Mouse (Mus musculus) heart, postnatal 0 days (tissue): ENCODE data around the gene Hspa8. TPM values are rescaled to one million over a fixed set of nuclear protein-coding genes. Genes with fewer than 3 reads are reported as not detected.
A peak's percentile ranks its signal among the peaks of the same experiment; 100 is the strongest.

Experiments
- ATAC-seq: fragments of 200-750 bp; cut with Nextera tagmentation; 2 replicates; pipeline ENCODE4 v1.8.0; 2017; ENCODE audit warnings: low read depth, moderate number of reproducible peaks, moderate library complexity; ENCODE audit not compliant: insufficient read depth
- DNase-seq: peaks from one replicate; pipeline ENCODE4 v3.0.0-alpha.2; 2016; ENCODE audit warnings: low spot score
- H3K27ac ChIP-seq: fragments of 300-500 bp; sonication (generic); 2 replicates; pipeline ENCODE4 v1.5.1; 2014; ENCODE audit warnings: low read depth, mild to moderate bottlenecking
- H3K27me3 ChIP-seq: fragments of 300-500 bp; sonication (generic); 2 replicates; pipeline ENCODE4 v1.6.1; 2014; ENCODE audit warnings: low read length, mixed read lengths; ENCODE audit not compliant: control insufficient read depth, insufficient read depth
- H3K36me3 ChIP-seq: fragments of 300-500 bp; sonication (generic); replicated peaks from 2 replicates; pipeline ENCODE4 v1.6.1; 2014; ENCODE audit warnings: low read length, mixed read lengths; ENCODE audit not compliant: control insufficient read depth, insufficient read depth
- H3K4me1 ChIP-seq: fragments of 300-500 bp; sonication (generic); 2 replicates; pipeline ENCODE4 v1.6.1; 2014; ENCODE audit warnings: antibody characterized with exemption; ENCODE audit not compliant: control insufficient read depth, insufficient read depth
- H3K4me2 ChIP-seq: fragments of 300-500 bp; sonication (generic); 2 replicates; pipeline ENCODE4 v1.6.1; 2014; ENCODE audit warnings: low read depth, mild to moderate bottlenecking, low read length, moderate library complexity
- H3K4me3 ChIP-seq: fragments of 300-500 bp; sonication (generic); 2 replicates; pipeline ENCODE4 v1.5.1; 2014; ENCODE audit warnings: low read depth, low read length
- H3K9ac ChIP-seq: fragments of 300-500 bp; sonication (generic); replicated peaks from 2 replicates; pipeline ENCODE4 v1.6.1; 2014; ENCODE audit warnings: low read depth, low read length, mixed read lengths
- H3K9me3 ChIP-seq: fragments of 300-500 bp; sonication (generic); replicated peaks from 2 replicates; pipeline ENCODE4 v1.6.1; 2016; ENCODE audit warnings: low read length; ENCODE audit not compliant: control insufficient read depth
- CTCF ChIP-seq: IDR thresholded peaks from 2 replicates; pipeline ENCODE4 v1.5.1; 2016; ENCODE audit warnings: antibody characterized with exemption, control low read depth, low read depth
- EP300 ChIP-seq: IDR thresholded peaks from 2 replicates; pipeline ENCODE4 v1.6.1; 2016; ENCODE audit warnings: antibody characterized with exemption, low read depth
- WGBS: fragments of 180-500 bp; shearing (Covaris S2); extraction: QIAGEN DNeasy Blood & Tissue Kit; methylation state at CpG from one replicate; pipeline ENCODE4 v1.1.7; 2014; 5-methylcytosine and 5-hydroxymethylcytosine counted together
- polyA plus RNA-seq: library from polyadenylated mRNA; unstranded; fragments of >200 nt; fragmentation: Nextera tagmentation; extraction: Ambion mirVana; gene quantifications from 2 replicates; pipeline ENCODE4 v1.2.1, GENCODE M21; 2015
- total RNA-seq: library from RNA; depleted of rRNA; stranded (reverse); fragments of >200 nt; gene quantifications from 2 replicates; pipeline ENCODE4 v1.2.3, GENCODE M21; 2014; ENCODE audit warnings: low replicate concordance; rRNA removed

Gene Hspa8
- total RNA-seq (2,627 and 2,715 TPM in 2 replicates), polyA plus RNA-seq (1,298 and 1,386 TPM in 2 replicates)

DNA sequence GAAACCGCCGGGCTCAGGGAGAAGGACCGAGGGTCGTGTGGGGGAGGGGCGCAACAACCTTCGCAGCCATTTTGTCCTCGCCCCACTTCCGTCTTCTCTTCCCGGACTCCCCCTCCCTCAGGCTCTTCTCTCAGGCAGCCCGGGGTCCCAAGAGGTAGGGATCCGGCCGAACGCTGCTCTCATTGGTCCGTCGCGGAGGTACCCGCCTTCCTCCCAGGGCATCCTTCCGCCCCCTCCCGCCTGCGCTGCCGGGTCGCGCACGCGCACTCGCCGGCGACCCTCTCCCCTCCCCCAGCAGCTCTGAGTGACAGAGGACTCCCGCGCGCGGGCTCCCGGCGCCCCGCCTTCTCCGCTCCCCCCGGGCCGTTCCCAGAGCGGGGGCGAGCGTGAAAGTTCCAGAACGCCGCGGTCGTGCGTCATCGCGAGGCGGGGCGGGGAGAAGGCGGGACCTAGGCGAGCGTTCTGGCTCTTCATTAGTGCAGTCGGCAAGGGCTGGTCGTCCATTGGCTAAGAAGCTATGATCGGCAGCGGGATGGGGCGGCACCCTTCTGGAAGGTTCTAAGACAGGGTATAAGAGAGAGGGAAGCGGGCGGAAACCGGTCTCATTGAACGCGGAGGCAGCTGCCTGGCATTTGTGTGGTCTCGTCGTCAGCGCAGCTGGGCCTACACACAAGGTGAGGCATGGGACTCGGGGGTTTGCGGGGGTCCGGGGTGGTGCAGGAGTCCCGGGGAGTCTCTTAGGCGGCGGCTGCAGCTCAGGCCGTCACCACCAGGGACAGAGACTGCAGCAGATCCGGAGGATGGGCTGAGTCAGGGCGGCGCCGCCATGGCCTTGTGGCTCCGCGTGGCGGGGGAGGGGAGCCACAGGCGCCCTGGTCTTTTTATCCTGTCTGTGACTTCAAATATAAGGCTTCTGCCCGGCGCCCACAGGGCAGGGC is at the start of gene Hspa8:
Gene Hspa8, plus strand, starts transcription at position 310 of the 938 bp plus-strand sequence.
- Histone ChIP-seq H3K9me3 (no peaks in the 10 kb centered on the region), H3K9ac (peak within 1 kb of the TSS; percentile 97), H3K36me3 (peaks cover 37% of the 10 kb centered on the region), H3K4me3 (peak within 1 kb of the TSS; percentile 95), H3K4me2 (peak within 1 kb of the TSS; percentile 88), H3K4me1 (peaks cover 12% of the 10 kb centered on the region), H3K27ac (peak within 1 kb of the TSS; percentile 100), H3K27me3 (no peaks in the 10 kb centered on the region)
- WGBS, result under 1% methylated on average over 82 of the region's 83 CpGs
- TF ChIP-seq CTCF (0 out of 2 replicates have a peak, but pooled peaks have one; percentile 21), EP300 (peak; percentile 46)
- peak; percentile 93 for ATAC-seq
- DNase-seq, result peak; percentile 100

DNA sequence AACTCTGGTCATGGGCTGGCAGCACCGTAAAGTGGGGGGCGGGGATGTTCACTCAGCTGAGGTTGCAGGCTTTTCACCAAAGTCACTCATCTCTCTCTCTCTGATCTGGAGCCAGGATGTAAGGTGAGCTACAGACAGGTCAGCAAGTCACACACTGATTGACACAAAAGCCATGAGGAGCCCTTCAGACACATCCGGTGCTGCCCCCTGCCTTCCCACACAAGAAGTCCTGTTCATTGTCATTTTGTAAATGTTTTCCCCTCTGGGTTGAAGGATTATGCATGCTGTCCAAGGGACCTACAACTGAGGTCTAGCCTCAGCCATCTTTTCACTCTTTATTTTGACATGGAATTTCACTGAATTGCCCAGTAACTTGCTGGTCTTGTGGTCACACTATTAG is 49.0 kb upstream of the Hspa8 start:
- no peak overlapping the region for H3K4me2 ChIP-seq
- no peaks in the 10 kb centered on the region for H3K27me3 ChIP-seq
- H3K9ac ChIP-seq, result no peak overlapping the region
- DNase-seq (no peak), ATAC-seq (no peak)
- no peaks in the 10 kb centered on the region for H3K9me3 ChIP-seq
- TF ChIP-seq EP300 (no peak), CTCF (no peak)
- peaks cover 3% of the 10 kb centered on the region for H3K4me1 ChIP-seq
- H3K27ac ChIP-seq, result no peak overlapping the region
- no peaks in the 10 kb centered on the region for H3K36me3 ChIP-seq
- H3K4me3 ChIP-seq, result no peak overlapping the region
- 61% methylated on average over 3 of the region's 3 CpGs for WGBS

DNA sequence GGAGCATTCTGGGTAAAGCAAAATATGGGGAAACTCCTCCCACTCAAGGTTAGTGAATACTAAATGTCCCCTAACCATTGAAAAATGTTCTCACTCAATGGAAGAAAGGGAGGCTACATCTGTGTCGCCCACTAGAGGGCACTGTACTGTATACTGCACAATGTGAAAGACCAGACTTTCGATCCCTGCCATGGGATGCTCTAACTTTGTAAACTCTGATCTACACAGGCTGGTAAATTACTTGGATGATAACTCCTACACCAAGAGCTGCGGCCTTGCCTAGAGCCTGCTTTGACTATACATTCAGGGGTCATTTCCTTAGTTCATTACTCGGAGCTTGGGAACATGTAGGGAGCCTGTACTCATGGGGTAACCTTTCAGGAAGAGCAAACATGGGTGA is 44.4 kb upstream of the Hspa8 start:
- peak; percentile 84 for TF ChIP-seq CTCF
- TF ChIP-seq EP300, result no peak
- Histone ChIP-seq H3K4me1 (peaks cover 9% of the 10 kb centered on the region), H3K9ac (no peak overlapping the region), H3K27ac (0 out of 2 replicates have a peak overlapping the region, but pooled peaks have one; percentile 73), H3K36me3 (no peaks in the 10 kb centered on the region), H3K4me2 (peak overlapping the region; percentile 48), H3K27me3 (no peaks in the 10 kb centered on the region), H3K9me3 (no peaks in the 10 kb centered on the region), H3K4me3 (peak overlapping the region; percentile 7; the same call in 1 of the 2 replicates)
- DNase-seq, result peak; percentile 66
- WGBS, result 17% methylated on average over 4 of the region's 4 CpGs
- ATAC-seq, result 0 out of 2 replicates have a peak, but pooled peaks have one; percentile 21

DNA sequence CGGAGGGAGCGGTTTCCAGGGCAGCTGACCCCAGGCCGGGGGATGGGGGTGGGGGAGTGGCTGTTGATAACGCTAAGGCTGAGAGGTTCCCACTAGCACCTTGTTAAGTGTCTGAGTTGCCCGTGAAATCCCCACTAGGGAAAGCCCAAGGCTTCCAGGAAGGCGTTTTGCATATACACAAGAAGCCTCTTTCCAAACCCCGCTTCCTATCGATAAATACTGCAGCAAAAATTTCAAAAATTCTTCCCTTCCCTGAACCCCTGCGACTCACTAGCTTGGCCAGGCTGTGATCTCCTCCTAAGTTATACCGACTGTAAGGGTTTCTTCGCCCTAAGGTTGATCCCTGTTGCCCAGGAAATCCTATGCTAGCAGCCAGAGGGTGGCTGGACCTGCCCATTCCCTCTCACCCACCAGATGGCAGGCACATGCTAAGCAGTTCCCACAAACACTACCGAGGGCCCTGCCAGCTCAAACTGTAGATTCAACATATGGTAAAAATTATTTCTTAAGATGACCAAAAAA is 43.6 kb upstream of the Hspa8 start:
- Histone ChIP-seq H3K9ac (peak overlapping the region; percentile 28), H3K27ac (peak overlapping the region; percentile 73), H3K9me3 (no peaks in the 10 kb centered on the region), H3K4me3 (peak overlapping the region; percentile 7), H3K27me3 (no peaks in the 10 kb centered on the region), H3K4me1 (peaks cover 9% of the 10 kb centered on the region), H3K36me3 (no peaks in the 10 kb centered on the region), H3K4me2 (peak overlapping the region; percentile 48)
- DNase-seq (peak; percentile 66), ATAC-seq (peak; percentile 77)
- TF ChIP-seq EP300 (no peak), CTCF (peak; percentile 62)
- WGBS, result 11% methylated on average over 12 of the region's 12 CpGs

DNA sequence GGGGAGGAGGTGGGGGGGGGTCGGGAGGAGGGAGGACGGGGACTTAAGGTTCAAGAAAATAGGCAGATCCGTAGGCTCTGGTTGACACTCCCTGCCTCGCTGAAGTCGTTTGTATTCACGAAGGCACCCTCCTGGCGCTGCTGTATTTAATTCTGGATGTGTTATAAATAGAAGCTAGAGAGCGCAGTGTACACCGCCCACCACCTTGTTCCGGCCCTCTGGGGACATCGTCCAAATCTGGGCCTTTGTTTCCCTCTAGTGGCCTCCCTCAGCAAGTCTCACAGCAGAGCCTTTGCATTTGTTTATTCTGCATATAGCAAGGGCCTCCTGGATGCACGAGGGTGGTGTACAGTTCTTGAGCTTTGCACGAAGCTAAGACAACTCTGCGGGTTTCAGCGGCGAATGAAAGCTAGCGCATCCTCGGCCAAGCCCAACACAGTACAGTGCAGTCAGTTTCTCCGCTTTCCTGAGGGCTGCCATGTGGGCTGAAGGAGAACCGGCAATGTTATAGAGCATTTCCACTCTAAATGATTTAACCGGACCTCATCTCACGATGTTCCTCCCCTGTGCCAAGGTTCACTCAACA is 43.0 kb upstream of the Hspa8 start:
- peak; percentile 94 for ATAC-seq

More for the DNA sequence above, 43.0 kb upstream of the Hspa8 start:
- TF ChIP-seq CTCF (peak; percentile 80), EP300 (no peak)
- Histone ChIP-seq H3K27me3 (no peaks in the 10 kb centered on the region), H3K4me1 (peaks cover 9% of the 10 kb centered on the region), H3K9ac (no peak overlapping the region; the same call in 1 of the 2 replicates), H3K36me3 (no peaks in the 10 kb centered on the region), H3K4me2 (peak overlapping the region; percentile 48), H3K27ac (peak overlapping the region; percentile 73), H3K9me3 (no peaks in the 10 kb centered on the region), H3K4me3 (peak overlapping the region; percentile 7)
- 7% methylated on average over 22 of the region's 22 CpGs for WGBS
- DNase-seq, result peak; percentile 93
